Mouse (Mus musculus) embryonic facial prominence, embryonic 13.5 days (tissue): ENCODE measurements around the gene Kcnab1. TPM values are rescaled to one million over a fixed set of nuclear protein-coding genes. Genes with fewer than 3 reads are reported as not detected.

Experiments used
- ATAC-seq: fragments of 200-750 bp; cut with Nextera tagmentation; 2 replicates; pipeline ENCODE4 v1.8.0; 2017; ENCODE audit warnings: low read depth; ENCODE audit not compliant: insufficient number of reproducible peaks, insufficient read depth, low FRiP score, low TSS enrichment
- H3K27ac ChIP-seq: fragments of 300-500 bp; sonication (generic); 2 replicates; pipeline ENCODE4 v1.5.1; 2015; ENCODE audit warnings: moderate library complexity, mild to moderate bottlenecking, inconsistent platforms
- H3K27me3 ChIP-seq: fragments of 300-500 bp; sonication (generic); 2 replicates; pipeline ENCODE4 v1.6.1; 2015; ENCODE audit warnings: mild to moderate bottlenecking, inconsistent platforms
- H3K36me3 ChIP-seq: fragments of 300-500 bp; sonication (generic); 2 replicates; pipeline ENCODE4 v1.6.1; 2015; ENCODE audit warnings: mild to moderate bottlenecking, inconsistent platforms
- H3K4me1 ChIP-seq: fragments of 300-500 bp; sonication (generic); 2 replicates; pipeline ENCODE4 v1.6.1; 2015; ENCODE audit warnings: inconsistent platforms
- H3K4me2 ChIP-seq: fragments of 300-500 bp; sonication (generic); 2 replicates; pipeline ENCODE4 v1.6.1; 2015; ENCODE audit warnings: moderate library complexity, mild to moderate bottlenecking, inconsistent platforms
- H3K4me3 ChIP-seq: fragments of 300-500 bp; sonication (generic); 2 replicates; pipeline ENCODE4 v1.5.1; 2015; ENCODE audit warnings: mild to moderate bottlenecking, inconsistent platforms
- H3K9ac ChIP-seq: fragments of 300-500 bp; sonication (generic); 2 replicates; pipeline ENCODE4 v1.6.1; 2015; ENCODE audit warnings: mild to moderate bottlenecking, inconsistent platforms
- H3K9me3 ChIP-seq: fragments of 300-500 bp; sonication (generic); 2 replicates; pipeline ENCODE4 v1.6.1; 2016; ENCODE audit warnings: inconsistent platforms
- WGBS: fragments of 180-500 bp; shearing (Covaris S2); methylation state at CpG from one replicate; pipeline ENCODE4 v1.1.7; 2015; ENCODE audit warnings: mixed read lengths; 5-methylcytosine and 5-hydroxymethylcytosine counted together
- polyA plus RNA-seq: library from polyadenylated mRNA; unstranded; fragments of >200 nt; fragmentation: Nextera tagmentation; extraction: Ambion mirVana; gene quantifications from 2 replicates; pipeline ENCODE4 v1.2.1, GENCODE M21; 2015

Kcnab1 gene
- polyA plus RNA-seq, 1 experiment from 2014 or later = 3.0 TPM

DNA sequence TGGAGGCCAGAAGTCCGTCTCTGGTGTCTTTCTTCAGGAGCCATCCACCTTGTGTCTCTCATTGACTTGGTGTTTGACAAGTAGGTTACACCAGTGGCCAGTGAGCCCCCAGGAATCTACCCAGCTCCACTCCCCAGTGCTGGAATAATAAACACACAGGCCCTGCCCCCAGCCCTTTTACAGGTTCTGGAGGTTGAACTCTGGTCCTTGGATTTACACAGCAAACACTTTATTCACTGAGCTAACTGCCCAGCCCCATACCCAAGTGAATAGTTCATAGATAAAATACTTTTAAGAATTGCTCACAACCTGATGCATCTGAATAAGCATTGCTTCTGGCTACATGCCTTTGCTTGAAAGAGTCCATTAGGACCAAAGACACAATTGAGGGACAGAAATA is 164.1 kb downstream of the Kcnab1 start:
- no peak overlapping the region for H3K9ac ChIP-seq
- no peaks in the 10 kb centered on the region for H3K9me3 ChIP-seq
- H3K27me3 ChIP-seq = no peaks in the 10 kb centered on the region
- H3K4me1 ChIP-seq = no peaks in the 10 kb centered on the region
- no peak overlapping the region for H3K27ac ChIP-seq
- ATAC-seq = no peak
- 81% methylated on average over 1 of the region's 1 CpGs for WGBS
- no peaks in the 10 kb centered on the region for H3K36me3 ChIP-seq
- H3K4me3 ChIP-seq = no peak overlapping the region
- H3K4me2 ChIP-seq = no peak overlapping the region

DNA sequence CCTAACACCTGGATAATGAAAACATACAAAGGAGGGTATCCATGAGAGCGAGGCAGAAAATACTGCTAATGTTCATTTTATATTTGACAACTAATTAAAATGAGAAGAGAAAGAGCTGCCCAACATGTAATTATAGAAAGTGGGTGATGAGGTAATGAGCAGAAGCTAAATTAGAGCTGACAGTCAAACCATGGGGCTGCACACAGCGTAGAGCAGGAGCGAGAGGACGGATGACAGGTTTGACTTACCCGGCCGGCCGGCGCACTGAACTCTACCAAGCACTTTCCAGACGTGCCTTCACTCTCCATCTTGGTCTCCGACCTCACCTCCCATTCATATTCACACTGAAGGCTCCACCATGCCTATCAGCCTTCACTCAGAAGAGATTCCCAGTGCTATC is 168.6 kb downstream of the Kcnab1 start:
- Histone ChIP-seq H3K36me3 (no peaks in the 10 kb centered on the region), H3K27ac (no peak overlapping the region), H3K4me1 (no peaks in the 10 kb centered on the region), H3K27me3 (no peaks in the 10 kb centered on the region), H3K9me3 (no peaks in the 10 kb centered on the region), H3K4me3 (no peak overlapping the region), H3K9ac (no peak overlapping the region), H3K4me2 (no peak overlapping the region)
- 82% methylated on average over 10 of the region's 10 CpGs for WGBS
- no peak for ATAC-seq

DNA sequence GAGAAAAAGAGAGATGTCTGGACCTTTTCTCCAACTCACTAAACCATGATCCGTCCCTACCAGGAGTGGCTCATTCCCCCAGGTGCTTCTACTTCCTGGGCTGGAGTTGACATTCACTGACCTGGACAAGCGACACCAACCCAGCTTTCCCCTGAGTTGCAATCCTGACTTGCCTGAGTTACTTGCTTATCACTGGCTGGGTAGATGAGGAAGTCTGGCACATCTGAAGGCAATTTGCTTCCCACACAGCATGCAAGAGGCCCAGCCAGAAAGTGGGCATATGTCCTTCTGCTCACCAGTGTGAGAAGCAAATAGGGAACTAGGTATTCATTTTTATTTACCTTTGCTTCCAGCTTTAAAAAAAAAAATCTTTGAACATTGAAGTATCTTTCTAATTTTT is 174.2 kb downstream of the Kcnab1 start:
- H3K27ac ChIP-seq = no peak overlapping the region
- ATAC-seq = no peak
- no peak overlapping the region for H3K4me2 ChIP-seq
- 57% methylated on average over 2 of the region's 2 CpGs for WGBS
- no peak overlapping the region for H3K9ac ChIP-seq
- no peaks in the 10 kb centered on the region for H3K27me3 ChIP-seq
- no peak overlapping the region for H3K4me3 ChIP-seq
- H3K9me3 ChIP-seq = no peaks in the 10 kb centered on the region
- H3K4me1 ChIP-seq = no peaks in the 10 kb centered on the region
- no peaks in the 10 kb centered on the region for H3K36me3 ChIP-seq

DNA sequence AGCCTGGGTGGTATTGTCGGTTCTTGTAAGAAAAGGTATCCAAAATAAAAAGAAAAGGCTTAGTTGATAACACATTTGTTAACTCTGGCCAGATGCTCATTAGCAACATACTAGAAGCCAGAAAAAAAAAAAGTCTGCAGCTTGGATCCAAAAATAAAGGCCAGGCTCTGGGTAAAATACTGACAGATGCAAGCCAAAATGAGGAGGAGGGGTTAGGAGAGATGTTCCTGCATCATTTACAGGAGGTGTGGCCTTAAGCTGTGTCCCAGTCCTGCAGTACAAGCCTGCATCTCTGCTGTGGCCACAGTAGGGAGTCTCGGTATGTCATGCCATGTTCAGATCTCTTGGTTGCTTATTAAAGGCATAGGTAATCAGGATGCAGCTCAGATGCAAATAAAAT is 179.8 kb downstream of the Kcnab1 start:
- H3K4me1 ChIP-seq = no peaks in the 10 kb centered on the region
- 75% methylated on average over 2 of the region's 2 CpGs for WGBS
- H3K27ac ChIP-seq = no peak overlapping the region
- no peak overlapping the region for H3K4me2 ChIP-seq
- ATAC-seq = no peak
- H3K4me3 ChIP-seq = no peak overlapping the region
- H3K9ac ChIP-seq = no peak overlapping the region
- H3K9me3 ChIP-seq = no peaks in the 10 kb centered on the region
- H3K27me3 ChIP-seq = no peaks in the 10 kb centered on the region
- H3K36me3 ChIP-seq = no peaks in the 10 kb centered on the region

DNA sequence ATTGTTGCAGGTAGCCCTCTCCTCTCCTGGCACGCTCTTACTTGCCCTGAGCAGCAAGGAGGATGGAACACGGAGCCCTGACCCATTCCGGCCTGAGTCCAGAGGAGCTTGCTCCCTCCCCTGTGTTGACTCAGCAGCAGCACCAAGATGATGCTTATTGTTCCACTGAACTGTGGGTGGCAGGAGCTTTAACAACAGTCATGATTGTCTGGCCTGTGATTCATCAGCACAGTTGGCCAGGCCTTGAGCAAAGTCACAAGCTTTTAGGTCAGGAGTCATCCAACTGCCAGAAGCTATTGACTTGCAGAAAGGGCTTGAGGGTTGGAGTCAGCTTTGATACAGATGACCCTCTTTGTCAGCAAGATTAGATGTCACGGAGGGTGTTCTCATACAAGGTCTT is 187.8 kb downstream of the Kcnab1 start:
- no peaks in the 10 kb centered on the region for H3K27me3 ChIP-seq
- no peak overlapping the region for H3K27ac ChIP-seq
- ATAC-seq = no peak
- H3K4me3 ChIP-seq = no peak overlapping the region
- no peak overlapping the region for H3K9ac ChIP-seq
- H3K9me3 ChIP-seq = no peaks in the 10 kb centered on the region
- no peaks in the 10 kb centered on the region for H3K4me1 ChIP-seq
- H3K4me2 ChIP-seq = no peak overlapping the region
- no peaks in the 10 kb centered on the region for H3K36me3 ChIP-seq
- 29% methylated on average over 4 of the region's 4 CpGs for WGBS

DNA sequence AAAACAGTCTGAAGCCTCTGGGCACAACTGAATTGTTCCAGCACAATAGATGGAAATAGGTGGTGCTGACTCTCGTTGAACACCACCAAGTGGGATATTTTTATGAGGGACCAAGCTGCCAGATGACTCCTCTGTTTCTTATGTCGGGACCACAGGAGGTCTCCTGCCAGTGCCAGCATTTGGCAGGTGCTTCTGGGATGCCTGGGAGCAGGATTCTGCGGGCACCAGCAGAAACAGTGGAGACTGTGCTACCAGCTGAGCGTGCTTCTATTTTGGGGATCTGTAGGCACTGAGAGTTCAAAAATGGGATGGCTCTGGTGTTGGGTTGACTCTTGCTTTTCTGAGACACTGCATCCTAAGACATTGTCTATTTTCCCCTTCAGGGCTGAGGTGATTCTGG is 190.0 kb downstream of the Kcnab1 start:
- no peak for ATAC-seq
- no peaks in the 10 kb centered on the region for H3K36me3 ChIP-seq
- H3K9me3 ChIP-seq = no peaks in the 10 kb centered on the region
- no peak overlapping the region for H3K9ac ChIP-seq
- no peak overlapping the region for H3K4me2 ChIP-seq
- no peaks in the 10 kb centered on the region for H3K27me3 ChIP-seq
- H3K4me3 ChIP-seq = no peak overlapping the region
- WGBS = 88% methylated on average over 4 of the region's 4 CpGs
- no peaks in the 10 kb centered on the region for H3K4me1 ChIP-seq
- H3K27ac ChIP-seq = no peak overlapping the region

DNA sequence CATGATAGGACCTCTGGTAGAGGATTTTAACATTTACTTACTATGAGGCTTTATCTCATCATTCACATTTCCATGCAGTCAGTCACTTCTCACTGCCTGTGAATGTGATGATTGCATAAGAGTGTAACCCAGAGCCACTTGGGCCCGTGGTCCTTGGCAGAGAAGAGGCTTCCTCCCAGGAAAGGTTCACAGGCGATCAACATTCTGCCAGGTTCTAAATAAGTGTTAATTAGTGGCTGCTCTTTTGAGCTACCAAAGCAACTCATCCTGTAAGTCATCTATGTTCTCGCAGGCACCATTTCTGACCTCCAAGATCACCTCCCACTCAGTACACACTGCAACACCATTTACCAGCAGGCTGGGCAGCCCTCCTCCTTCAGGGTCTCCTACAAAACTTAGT is 192.3 kb downstream of the Kcnab1 start:
- Histone ChIP-seq H3K36me3 (no peaks in the 10 kb centered on the region), H3K4me2 (no peak overlapping the region), H3K27me3 (no peaks in the 10 kb centered on the region), H3K9ac (no peak overlapping the region), H3K9me3 (no peaks in the 10 kb centered on the region), H3K4me1 (no peaks in the 10 kb centered on the region), H3K4me3 (no peak overlapping the region), H3K27ac (no peak overlapping the region)
- WGBS = 59% methylated on average over 3 of the region's 3 CpGs
- ATAC-seq = no peak

DNA sequence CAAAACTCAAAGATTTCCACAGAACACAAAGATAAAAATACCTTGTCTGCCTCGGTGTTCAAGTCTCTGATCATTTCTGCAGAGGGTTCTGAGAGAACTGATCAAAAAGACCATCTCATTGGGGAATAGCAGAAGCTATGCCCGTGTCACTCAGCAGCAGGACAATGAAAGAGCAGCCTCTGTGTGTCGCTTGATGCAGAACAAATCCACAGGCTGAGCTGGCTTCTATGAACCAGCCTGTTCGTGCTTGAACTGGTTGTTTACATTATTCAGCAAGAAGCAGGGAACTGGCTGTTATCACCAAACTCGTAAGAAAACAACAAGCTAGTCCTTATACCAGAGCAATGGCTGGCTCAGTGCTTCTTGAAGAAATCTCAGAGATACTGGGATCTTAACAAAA is 193.4 kb downstream of the Kcnab1 start:
- Histone ChIP-seq H3K27me3 (no peaks in the 10 kb centered on the region), H3K36me3 (no peaks in the 10 kb centered on the region), H3K4me3 (no peak overlapping the region), H3K9me3 (no peaks in the 10 kb centered on the region), H3K27ac (no peak overlapping the region), H3K4me2 (no peak overlapping the region), H3K4me1 (no peaks in the 10 kb centered on the region), H3K9ac (no peak overlapping the region)
- ATAC-seq = no peak
- 19% methylated on average over 5 of the region's 5 CpGs for WGBS

DNA sequence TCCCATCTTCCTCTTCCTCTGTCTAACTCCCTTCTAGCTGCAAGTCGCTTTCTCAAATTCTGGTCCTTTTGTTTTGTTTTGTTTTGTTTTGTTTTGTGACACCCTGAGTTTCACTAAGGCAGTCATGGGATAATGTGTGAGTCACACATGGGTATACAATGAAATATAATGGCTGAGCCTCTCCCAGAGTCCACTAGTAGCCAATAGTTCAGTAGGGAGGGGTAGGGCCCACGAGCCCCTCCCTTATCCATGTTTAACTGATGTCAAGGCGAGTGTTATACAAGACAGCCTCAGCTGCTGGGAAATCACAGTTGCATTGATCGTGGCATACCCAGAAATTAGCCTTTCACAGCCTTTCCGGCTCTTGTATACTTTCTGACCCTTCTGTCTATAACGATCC is 206.7 kb downstream of the Kcnab1 start:
- Histone ChIP-seq H3K4me1 (no peaks in the 10 kb centered on the region), H3K27me3 (no peaks in the 10 kb centered on the region), H3K9ac (no peak overlapping the region), H3K4me3 (no peak overlapping the region), H3K9me3 (no peaks in the 10 kb centered on the region), H3K36me3 (no peaks in the 10 kb centered on the region), H3K27ac (no peak overlapping the region), H3K4me2 (no peak overlapping the region)
- WGBS = 77% methylated on average over 6 of the region's 6 CpGs
- no peak for ATAC-seq

DNA sequence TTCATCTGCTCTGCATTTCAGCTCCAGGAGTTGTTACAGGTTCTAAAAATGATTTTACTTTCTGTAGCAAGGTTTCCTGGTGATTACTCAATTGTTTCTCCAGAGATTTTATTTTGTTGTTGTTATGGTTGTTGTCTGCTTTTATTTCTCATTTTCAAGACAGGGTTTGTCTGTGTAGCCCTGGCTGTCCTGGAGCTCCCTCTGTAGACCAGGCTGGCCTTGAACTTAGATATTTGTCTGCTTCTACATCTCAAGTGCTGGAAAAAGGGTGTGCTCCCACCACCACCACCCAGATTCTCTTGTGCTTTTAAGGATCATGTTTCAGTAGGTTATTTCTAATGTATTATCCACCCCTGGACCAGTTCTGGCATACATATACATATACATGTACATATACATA is 207.6 kb downstream of the Kcnab1 start:
- Histone ChIP-seq H3K27me3 (no peaks in the 10 kb centered on the region), H3K36me3 (no peaks in the 10 kb centered on the region), H3K9me3 (no peaks in the 10 kb centered on the region), H3K4me1 (no peaks in the 10 kb centered on the region), H3K4me3 (no peak overlapping the region), H3K27ac (no peak overlapping the region), H3K9ac (no peak overlapping the region), H3K4me2 (no peak overlapping the region)
- ATAC-seq = no peak

DNA sequence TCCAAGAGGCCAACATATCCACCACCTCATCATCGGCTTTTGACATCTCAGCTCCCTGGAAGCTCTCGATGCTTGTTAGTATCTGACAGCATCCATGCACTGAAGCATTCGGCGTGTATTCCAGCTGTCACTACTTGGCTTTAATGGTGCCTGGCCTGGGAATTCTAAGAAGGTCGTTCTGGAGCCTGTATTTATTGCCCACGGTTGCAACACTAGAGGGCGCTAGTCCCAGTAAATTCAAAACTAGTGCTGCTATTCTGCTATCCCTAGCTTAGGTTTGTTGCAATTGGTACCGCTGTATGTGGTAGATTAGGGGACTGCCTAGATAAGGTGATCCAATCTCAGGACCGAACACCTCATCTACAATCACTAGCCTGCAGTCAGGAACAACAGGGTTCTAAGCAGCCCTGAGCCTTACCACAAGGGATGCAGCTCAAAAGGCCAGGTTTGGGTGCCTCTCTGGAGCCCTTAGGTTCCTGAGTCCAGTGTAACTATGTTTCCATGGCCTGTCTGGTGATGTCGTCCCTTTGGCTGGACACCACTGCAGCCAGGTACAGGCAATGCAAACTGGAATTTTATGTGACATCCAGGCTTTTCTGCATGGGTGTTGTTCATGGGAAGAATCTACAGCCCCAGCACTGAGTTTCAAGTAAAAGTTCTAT is 208.8 kb downstream of the Kcnab1 start:
- Histone ChIP-seq H3K9ac (no peak overlapping the region), H3K36me3 (no peaks in the 10 kb centered on the region), H3K4me3 (no peak overlapping the region), H3K27ac (no peak overlapping the region), H3K9me3 (no peaks in the 10 kb centered on the region), H3K4me1 (no peaks in the 10 kb centered on the region), H3K27me3 (no peaks in the 10 kb centered on the region), H3K4me2 (no peak overlapping the region)
- 39% methylated on average over 10 of the region's 10 CpGs for WGBS
- no peak for ATAC-seq

DNA sequence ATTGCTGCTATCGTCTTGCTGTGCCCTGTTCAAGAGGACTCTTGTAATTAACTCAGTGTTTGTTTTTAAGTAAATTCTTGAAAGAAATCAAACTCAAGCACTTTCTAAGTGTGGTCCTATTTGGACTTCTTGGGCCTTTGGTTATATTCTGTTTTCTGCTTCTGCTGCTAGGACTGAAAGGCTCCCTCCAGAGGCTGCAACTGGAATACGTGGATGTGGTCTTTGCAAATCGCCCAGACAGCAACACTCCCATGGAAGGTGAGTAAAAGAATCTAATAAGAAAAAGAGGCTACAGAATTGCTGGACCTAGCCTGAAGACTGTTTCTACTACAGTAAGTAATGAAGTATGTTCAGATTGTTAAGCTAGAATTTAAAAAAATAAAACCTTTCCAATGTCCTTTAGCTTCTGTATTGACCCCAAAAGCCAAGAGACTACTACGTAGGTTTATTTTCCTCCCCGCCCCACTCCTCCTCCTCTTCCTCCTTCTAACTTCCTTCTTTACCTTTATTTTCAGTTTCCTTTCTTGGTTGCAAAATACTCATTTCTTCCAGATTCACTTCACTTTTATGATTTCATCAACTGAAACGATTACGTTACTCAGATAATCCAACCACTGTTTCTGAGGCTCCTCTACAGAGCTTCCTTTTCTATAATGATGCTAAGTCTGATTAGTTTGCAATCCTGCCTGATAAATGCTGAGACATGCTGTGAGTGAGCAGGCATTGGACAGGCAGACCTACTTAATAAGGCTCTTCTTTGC is 210.2 kb downstream of the Kcnab1 start:
- no peaks in the 10 kb centered on the region for H3K36me3 ChIP-seq
- H3K4me1 ChIP-seq = no peaks in the 10 kb centered on the region
- 66% methylated on average over 7 of the region's 7 CpGs for WGBS
- no peak overlapping the region for H3K4me3 ChIP-seq
- no peaks in the 10 kb centered on the region for H3K9me3 ChIP-seq
- H3K9ac ChIP-seq = no peak overlapping the region
- H3K4me2 ChIP-seq = no peak overlapping the region
- H3K27me3 ChIP-seq = no peaks in the 10 kb centered on the region
- no peak for ATAC-seq
- H3K27ac ChIP-seq = no peak overlapping the region
